Mouse (Mus musculus) left cerebral cortex, postnatal 25 days (tissue): ENCODE data around the gene Ptprd. TPM values are rescaled to one million over a fixed set of nuclear protein-coding genes. Genes with fewer than 3 reads are reported as not detected.

Experiments used
- DNase-seq, 2 experiments: peaks; one replicate each; pipeline ENCODE4 v3.0.0; 2022; ENCODE audit warnings: low spot score in 2 of 2, mixed read lengths in 1 of 2
- intact Hi-C: fragments of 180-260 bp; cut with DNase I; formaldehyde crosslinking; loops from one replicate; pipeline ENCODE4 v1.15.1; 2025
- microRNA-seq, 2 experiments: library from miRNA; unstranded; fragments of <30 nt; microRNA quantifications; one replicate each; pipeline ENCODE4 v1.2.0; 2022
- total RNA-seq, 2 experiments: library from RNA; stranded (reverse); gene quantifications; 2 replicates each; pipeline ENCODE4 v1.2.3; 2021

The Ptprd gene
- total RNA-seq, 2 experiments from 2014 or later: 331 to 336 TPM

- intact Hi-C loops: no loop called here
- DNase-seq: no peak
Observed at GRCm38 (mm10) chr4:75968618-75969017, 2243.1 kb downstream of the Ptprd start.

DNA sequence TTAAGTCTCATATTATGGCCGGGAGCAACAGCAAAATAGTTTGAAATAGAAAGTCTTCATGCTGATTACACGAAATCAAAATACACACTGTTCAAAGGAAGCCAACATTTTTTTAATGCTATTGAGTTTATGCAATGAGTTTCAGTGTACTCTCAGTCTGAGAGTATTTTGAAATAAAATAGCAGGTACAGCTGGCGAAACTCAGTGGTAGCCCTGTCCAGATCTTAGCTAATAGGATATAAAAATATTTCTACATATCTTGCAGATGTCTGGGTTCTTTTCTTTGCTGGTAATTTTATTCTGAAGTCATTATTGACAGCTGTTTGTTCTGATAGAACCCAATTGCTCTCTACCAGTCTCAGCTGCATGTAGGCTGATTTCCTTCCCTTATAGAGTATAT, 2246.0 kb downstream of the Ptprd start:
- no peak for DNase-seq

GRCm38 (mm10) chr4:75962916-75963315, 2248.8 kb downstream of the Ptprd start:
- no peak for DNase-seq
- intact Hi-C loops: no loop called here

More for the DNA sequence above, 2246.0 kb downstream of the Ptprd start:
- intact Hi-C loops: no loop called here

DNA sequence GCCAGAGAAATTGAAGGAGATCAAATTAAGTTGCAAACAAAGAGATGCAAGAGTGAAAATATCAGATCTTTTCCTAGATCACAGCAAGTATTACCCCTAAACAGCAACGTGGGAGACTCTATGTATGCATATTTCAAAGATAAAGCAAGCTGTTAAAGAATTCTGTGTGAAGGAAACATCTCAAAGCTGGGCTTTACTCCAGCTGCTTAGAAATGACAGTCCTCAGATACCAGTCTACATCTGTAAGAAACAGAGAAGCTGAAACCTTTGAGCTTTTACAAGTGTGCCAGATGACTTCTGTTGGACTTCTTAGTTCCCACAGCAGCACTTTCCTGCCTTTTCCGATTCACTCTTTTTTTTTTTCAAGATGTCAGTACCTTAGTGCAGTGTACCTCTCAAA, 2249.9 kb downstream of the Ptprd start:
- intact Hi-C loops: no loop called here

GRCm38 (mm10) chr4:75953349-75954060, 2258.3 kb downstream of the Ptprd start:
- no peak for DNase-seq
- intact Hi-C loops: no loop called here

More for the DNA sequence above, 2249.9 kb downstream of the Ptprd start:
- peak in 1 of 2 experiments; percentile 47 for DNase-seq

- no peak for DNase-seq
- intact Hi-C loops: no loop called here
Observed at GRCm38 (mm10) chr4:75950582-75950981, 2261.2 kb downstream of the Ptprd start.

DNA sequence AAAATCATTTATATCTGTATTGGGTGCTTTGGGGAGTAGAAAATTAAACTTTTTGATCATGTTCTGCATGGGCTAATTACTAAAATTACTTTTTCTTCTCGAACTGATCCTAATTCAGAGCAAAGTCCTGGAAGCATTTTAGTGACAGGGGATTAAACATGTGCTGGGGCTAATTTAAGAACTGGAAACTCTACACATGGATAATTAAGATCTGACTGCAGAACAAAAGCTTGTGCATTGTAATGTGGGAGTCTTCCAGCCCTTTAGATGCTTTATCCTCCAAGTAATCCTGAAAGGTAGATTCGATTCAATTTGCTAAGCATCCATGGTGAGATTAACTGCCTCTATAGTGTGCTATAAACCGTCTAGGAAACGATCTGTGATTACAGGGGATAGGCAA, 2316.9 kb downstream of the Ptprd start:
- intact Hi-C loops: no loop called here

More for the DNA sequence above, 2316.9 kb downstream of the Ptprd start:
- DNase-seq: no peak

Small RNA genes lying within 50 kb of the gene (microRNA-seq; reads per million reads assigned to microRNA genes)
- gene Gm23159: 0 reads per million in 2 experiments
